Mouse (Mus musculus) cortical plate, adult 2 months (tissue): Measurements from ENCODE around the gene Gpr183. TPM values are rescaled to one million over a fixed set of nuclear protein-coding genes. Genes with fewer than 3 reads are reported as not detected.

Source experiments
- H3K27ac ChIP-seq: fragments of 200-500 bp; 2 replicates; pipeline ENCODE4 v1.5.1; 2012; ENCODE audit warnings: low read length, control low read depth, inconsistent platforms; ENCODE audit not compliant: insufficient read depth
- H3K4me1 ChIP-seq: fragments of 200-500 bp; 2 replicates; pipeline ENCODE4 v1.6.1; 2011; ENCODE audit warnings: low read length; ENCODE audit not compliant: control insufficient read depth, insufficient read depth
- H3K4me3 ChIP-seq: fragments of 200-500 bp; 2 replicates; pipeline ENCODE4 v1.5.1; 2011; ENCODE audit warnings: mild to moderate bottlenecking, low read length, control low read depth; ENCODE audit not compliant: insufficient read depth
- CTCF ChIP-seq: fragments of 200-500 bp; IDR thresholded peaks from 2 replicates; pipeline ENCODE4 v1.5.1; 2011; ENCODE audit warnings: mild to moderate bottlenecking, control low read depth, low read length; ENCODE audit not compliant: insufficient read depth; ENCODE audit errors: extremely low read depth
- POLR2A ChIP-seq: fragments of 200-500 bp; IDR thresholded peaks from 2 replicates; pipeline ENCODE4 v1.6.1; 2011; ENCODE audit warnings: mild to moderate bottlenecking, low read length, control low read depth; ENCODE audit not compliant: insufficient read depth; ENCODE audit errors: extremely low read depth
- polyA plus RNA-seq: library from polyadenylated mRNA; depleted of rRNA; stranded (reverse); fragments of >200 nt; gene quantifications from 2 replicates; pipeline ENCODE4 v1.2.3, GENCODE M21; 2012

The Gpr183 gene
- polyA plus RNA-seq, 1 experiment = 1.6 TPM

DNA sequence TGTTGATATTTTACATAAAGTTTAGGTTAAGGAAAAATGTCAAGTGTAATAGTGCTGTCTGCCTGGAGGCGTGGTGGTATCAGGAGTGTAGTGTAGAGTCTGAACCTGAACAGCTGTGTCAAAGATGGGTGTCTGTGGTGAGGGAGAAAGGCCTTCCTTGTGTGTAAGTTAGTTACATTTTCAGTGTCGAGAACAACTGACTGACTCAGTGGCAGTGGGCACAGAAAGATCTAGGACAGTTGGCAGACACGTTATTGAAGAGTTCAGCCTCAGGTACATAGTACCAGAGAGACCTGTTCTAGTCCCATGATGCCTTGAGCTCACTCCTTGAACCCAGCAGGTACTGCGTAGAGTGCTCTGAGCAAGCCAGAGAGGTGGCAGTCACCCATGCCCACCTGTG is 466 bp upstream of the Gpr183 start:
- no peak overlapping the region for H3K4me3 ChIP-seq
- H3K4me1 ChIP-seq = peaks cover 9% of the 10 kb centered on the region
- H3K27ac ChIP-seq = no peak overlapping the region
- TF ChIP-seq POLR2A = no peak
- TF ChIP-seq CTCF = no peak

DNA sequence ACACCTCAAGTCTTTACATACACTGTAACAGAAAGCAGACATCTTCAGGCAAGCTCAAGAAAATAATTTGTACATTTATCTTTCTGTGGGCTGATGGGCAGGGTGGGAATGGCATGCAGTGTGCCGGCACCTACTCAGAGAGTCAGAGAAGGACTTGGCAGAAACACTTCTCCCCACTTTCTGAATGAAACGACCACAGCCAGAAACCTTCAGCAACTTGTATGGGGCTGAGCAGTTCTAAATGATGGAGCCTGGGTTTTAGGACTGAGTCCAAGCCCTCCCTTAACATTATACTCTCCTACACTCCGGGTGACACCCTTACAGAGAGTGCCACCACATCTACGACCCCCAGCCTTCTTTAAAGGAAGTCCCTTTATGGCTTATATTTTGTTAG is 1.1 kb downstream of the Gpr183 start:
- TF ChIP-seq CTCF (no peak), POLR2A (no peak)
- peaks cover 7% of the 10 kb centered on the region for H3K4me1 ChIP-seq
- no peak overlapping the region for H3K27ac ChIP-seq
- no peak overlapping the region for H3K4me3 ChIP-seq

- Histone ChIP-seq H3K4me3 (no peak overlapping the region), H3K27ac (no peak overlapping the region), H3K4me1 (peaks cover 7% of the 10 kb centered on the region)
- no peak for TF ChIP-seq CTCF
- no peak for TF ChIP-seq POLR2A
These were observed 1.6 kb downstream of the Gpr183 start for GRCm38 (mm10) chr14:121963251-121963941.

DNA sequence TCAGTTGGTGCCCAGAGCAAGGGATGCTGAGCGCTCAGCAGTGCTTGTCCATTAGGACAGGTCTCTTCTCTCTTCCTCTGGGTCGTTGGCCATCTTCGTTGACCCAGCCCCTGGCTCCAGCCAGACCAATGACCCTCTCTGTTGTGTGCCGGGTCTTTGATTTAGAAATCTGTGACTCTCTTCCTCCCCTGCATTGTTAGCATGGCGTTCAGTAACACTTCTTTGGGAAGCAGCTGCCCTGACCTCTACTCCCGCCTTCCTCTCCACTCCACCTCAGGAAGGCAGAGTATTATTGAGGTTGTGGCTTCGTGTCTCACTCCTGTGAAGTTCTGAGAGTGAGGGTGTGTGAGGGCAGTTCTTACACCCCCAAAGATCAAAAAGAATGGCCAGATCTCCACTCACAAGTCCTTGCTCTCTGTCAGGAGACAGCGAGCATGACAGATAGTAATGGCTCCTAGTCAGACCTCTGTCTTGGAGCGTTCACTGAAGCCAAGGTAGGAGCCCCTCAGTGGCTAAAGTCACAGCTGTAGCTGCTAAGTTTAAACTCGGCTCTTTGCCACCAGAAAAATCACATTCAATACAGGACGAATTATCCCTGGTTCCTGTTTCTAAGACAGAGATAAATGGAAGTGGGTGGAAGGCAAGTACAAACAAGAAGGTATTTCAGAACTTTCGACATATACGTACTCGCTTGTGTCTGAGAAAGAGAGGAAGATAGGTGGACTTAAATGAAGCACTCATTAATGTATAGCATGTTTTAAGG is 2.7 kb downstream of the Gpr183 start:
- TF ChIP-seq POLR2A (no peak), CTCF (no peak)
- no peak overlapping the region for H3K4me3 ChIP-seq
- peak overlapping the region; percentile 37; the same call in 1 of the 2 replicates for H3K27ac ChIP-seq

DNA sequence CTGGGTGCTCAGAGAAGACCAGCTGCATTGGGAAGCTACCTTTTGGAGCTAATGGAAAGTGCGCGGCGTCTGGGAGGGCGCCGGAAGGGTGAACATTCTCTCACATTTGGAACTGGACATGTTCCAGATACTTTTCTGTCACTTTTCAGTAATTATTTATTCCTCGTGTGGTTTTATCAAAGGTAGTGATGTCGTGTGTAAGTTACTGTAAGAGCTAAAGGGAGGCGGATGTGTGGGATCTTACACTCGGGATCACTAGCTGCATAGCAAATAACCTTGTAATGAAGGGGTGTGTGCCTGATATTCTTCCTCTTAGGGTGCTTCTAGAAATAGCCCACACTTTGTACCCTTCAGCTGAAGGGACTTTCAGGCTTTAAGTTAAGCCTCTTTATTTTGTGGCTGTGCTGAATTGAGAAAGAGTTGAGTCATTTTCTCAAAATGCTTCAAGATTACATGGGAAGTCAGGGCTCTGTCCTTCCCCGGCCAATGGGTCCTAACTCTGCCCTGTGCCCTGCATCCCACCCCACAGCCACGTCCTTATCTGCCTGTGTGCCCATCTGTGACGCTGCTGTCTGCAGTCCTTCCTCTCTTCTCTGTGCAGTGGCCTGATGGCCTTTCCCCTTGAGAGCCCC is 3.4 kb downstream of the Gpr183 start:
- Histone ChIP-seq H3K4me1 (peaks cover 7% of the 10 kb centered on the region), H3K4me3 (no peak overlapping the region), H3K27ac (peak overlapping the region; percentile 37; the same call in 1 of the 2 replicates)
- no peak for TF ChIP-seq POLR2A
- TF ChIP-seq CTCF = no peak

More for the DNA sequence above, 2.7 kb downstream of the Gpr183 start:
- H3K4me1 ChIP-seq = peaks cover 7% of the 10 kb centered on the region

DNA sequence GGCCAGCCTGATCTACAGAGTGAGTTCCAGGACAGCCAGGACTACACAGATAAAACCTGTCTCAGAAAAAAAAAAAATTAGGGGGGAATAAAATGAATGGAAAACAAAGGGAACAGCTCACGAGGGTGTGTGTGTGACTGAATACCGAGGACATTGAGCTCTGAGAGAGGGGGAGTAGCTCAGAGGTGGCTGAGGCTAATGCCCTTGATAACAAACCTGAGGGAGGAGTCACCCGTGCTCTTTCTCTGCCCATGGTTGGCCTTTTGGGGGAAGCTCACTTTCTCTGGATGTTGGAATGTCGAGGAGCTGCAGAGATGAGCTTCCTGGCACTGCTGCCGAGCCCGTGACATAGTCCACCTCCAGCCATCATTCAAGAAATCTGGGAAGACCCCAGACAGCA is 4.0 kb downstream of the Gpr183 start:
- no peak overlapping the region for H3K27ac ChIP-seq
- no peak overlapping the region for H3K4me3 ChIP-seq
- peaks cover 7% of the 10 kb centered on the region for H3K4me1 ChIP-seq
- TF ChIP-seq POLR2A (no peak), CTCF (no peak)

DNA sequence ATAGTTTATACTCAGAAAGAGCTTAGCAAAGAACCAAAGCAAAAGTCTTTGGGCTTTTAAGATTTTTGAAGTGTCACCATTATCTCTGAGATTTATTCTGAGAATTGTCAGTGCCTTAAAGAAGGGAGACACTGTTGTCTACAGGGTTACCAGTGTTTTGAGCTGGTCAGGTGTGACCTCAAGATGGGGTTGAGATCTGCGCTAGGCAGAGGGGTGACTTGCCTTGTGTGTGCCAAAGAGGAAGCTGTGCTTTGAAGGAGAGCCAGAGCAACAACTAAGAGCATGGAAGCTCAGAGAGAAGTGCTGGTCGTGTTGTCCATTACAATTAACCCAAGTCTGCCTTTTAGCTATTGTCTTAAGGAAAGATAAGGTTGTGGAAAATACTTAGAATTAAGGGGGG is 4.5 kb downstream of the Gpr183 start:
- TF ChIP-seq POLR2A (no peak), CTCF (no peak)
- Histone ChIP-seq H3K4me3 (no peak overlapping the region), H3K27ac (no peak overlapping the region), H3K4me1 (peaks cover 7% of the 10 kb centered on the region)

DNA sequence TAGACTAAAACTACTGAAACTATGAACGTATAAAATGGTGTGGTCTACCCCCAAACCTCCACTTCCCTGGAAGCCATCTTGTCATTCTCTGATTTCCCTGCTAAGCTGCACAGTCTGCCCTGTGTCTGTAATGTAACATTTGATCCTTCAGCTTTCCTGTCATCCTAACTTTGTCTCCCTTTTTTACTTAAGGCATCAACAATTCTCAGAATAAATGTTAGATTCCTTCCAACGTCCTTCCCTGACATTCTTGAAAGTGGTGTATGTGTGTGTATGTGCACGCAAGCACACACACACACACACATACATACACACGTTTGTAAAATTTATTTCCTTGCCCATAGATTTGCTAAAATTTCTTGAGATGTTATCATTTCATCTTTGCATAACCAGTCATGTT is 5.0 kb downstream of the Gpr183 start:
- Histone ChIP-seq H3K4me3 (no peak overlapping the region), H3K4me1 (peaks cover 7% of the 10 kb centered on the region), H3K27ac (no peak overlapping the region)
- no peak for TF ChIP-seq CTCF
- no peak for TF ChIP-seq POLR2A

DNA sequence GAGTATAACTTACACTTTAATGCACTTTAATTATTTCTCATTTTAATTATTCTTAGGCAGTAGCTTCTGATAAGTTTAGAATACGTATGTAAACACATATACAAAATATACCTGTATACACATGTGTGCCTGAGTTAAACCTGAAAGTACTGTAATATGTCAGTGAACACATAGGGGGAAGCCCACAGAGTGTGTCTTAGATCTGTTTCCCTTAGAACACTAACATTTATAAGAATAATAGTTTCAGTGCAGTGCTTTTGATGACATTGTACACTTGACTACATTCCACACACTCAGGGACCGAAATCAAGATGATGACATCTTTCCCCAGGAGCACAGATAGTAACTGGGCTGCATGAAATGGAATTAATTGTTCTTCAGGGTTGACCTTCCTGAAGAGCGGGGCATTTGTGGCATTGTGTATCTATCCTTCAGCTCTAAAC is 5.4 kb downstream of the Gpr183 start:
- H3K27ac ChIP-seq = no peak overlapping the region
- H3K4me3 ChIP-seq = no peak overlapping the region
- TF ChIP-seq POLR2A (no peak), CTCF (no peak)
- H3K4me1 ChIP-seq = peaks cover 7% of the 10 kb centered on the region

- no peak overlapping the region for H3K4me3 ChIP-seq
- no peak overlapping the region for H3K27ac ChIP-seq
- H3K4me1 ChIP-seq = peaks cover 7% of the 10 kb centered on the region
- no peak for TF ChIP-seq CTCF
- TF ChIP-seq POLR2A = no peak
These were observed 6.1 kb downstream of the Gpr183 start for GRCm38 (mm10) chr14:121958751-121959537.
